Mouse (Mus musculus): ENCODE measurements around the gene Gimap1.

GRCm38 (mm10) chr6:48742422-48743351 lies 3.8 kb downstream of the Gimap1 start:
- TF ChIP-seq POLR2A (IDR thresholded peaks at IDR 0.05; ENCODE audit: insufficient read depth, low read length) (no peak), CTCF (IDR thresholded peaks at IDR 0.05; ENCODE audit: low read depth, low read length) (no peak), EP300 (IDR thresholded peaks at IDR 0.05; ENCODE audit: insufficient read depth, low read depth, low read length) (no peak)
